Mouse (Mus musculus) layer of hippocampus, postnatal 14 days (tissue): ENCODE data around the gene Arl8b. TPM values are rescaled to one million over a fixed set of nuclear protein-coding genes. Genes with fewer than 3 reads are reported as not detected.

Source experiments
- total RNA-seq, 2 experiments: library from RNA; stranded (reverse); gene quantifications; 2 replicates each; pipeline ENCODE4 v1.2.3; 2021

Gene Arl8b
- total RNA-seq, 2 experiments from 2014 or later: 188 to 200 TPM

Other genes starting within 250 kb of the Arl8b start
- gene Bhlhe40, start 122.5 kb upstream of the Arl8b start, total RNA-seq: 10 to 100 TPM; 47.6 to 58.7 TPM
- gene Edem1, start 45.5 kb downstream of the Arl8b start, total RNA-seq: 10 to 100 TPM; 19.6 to 28.9 TPM